Mouse (Mus musculus): ENCODE results near the gene Asic2. TPM values are rescaled to one million over a fixed set of nuclear protein-coding genes. Genes with fewer than 3 reads are reported as not detected.

Gene Asic2
- polyA plus RNA-seq, 1 experiment from 2014 or later = 1.6 TPM

GRCm38 (mm10) chr11:81832381-81832780, 135.9 kb downstream of the Asic2 start:
- no peak overlapping the region for H3K27ac ChIP-seq (ENCODE audit: low read depth, low read length)
- no peaks in the 10 kb centered on the region for H3K27me3 ChIP-seq (ENCODE audit: control insufficient read depth, insufficient read depth, low read length)
- no peaks in the 10 kb centered on the region for H3K36me3 ChIP-seq (ENCODE audit: control insufficient read depth, insufficient read depth, low read length)
- no peak for ATAC-seq (ENCODE audit: low FRiP score)
- DNase-seq (ENCODE audit: low spot score, missing footprints) = no peak
- WGBS = 35% methylated on average over 1 of the region's 1 CpGs
- no peaks in the 10 kb centered on the region for H3K4me1 ChIP-seq (ENCODE audit: control insufficient read depth, insufficient read depth, low read length)
- H3K9ac ChIP-seq (ENCODE audit: low read length) = no peak overlapping the region
- no peak overlapping the region for H3K4me2 ChIP-seq
- no peak overlapping the region for H3K4me3 ChIP-seq (ENCODE audit: low read depth, low read length)
- no peaks in the 10 kb centered on the region for H3K9me3 ChIP-seq (ENCODE audit: control insufficient read depth, low read length)

- Histone ChIP-seq H3K9ac (ENCODE audit: low read length) (no peak overlapping the region), H3K4me1 (ENCODE audit: control insufficient read depth, insufficient read depth, low read length) (no peaks in the 10 kb centered on the region), H3K9me3 (ENCODE audit: control insufficient read depth, low read length) (no peaks in the 10 kb centered on the region), H3K36me3 (ENCODE audit: control insufficient read depth, insufficient read depth, low read length) (no peaks in the 10 kb centered on the region), H3K27me3 (ENCODE audit: control insufficient read depth, insufficient read depth, low read length) (no peaks in the 10 kb centered on the region), H3K4me2 (no peak overlapping the region), H3K4me3 (ENCODE audit: low read depth, low read length) (no peak overlapping the region), H3K27ac (ENCODE audit: low read depth, low read length) (no peak overlapping the region)
- no peak for DNase-seq (ENCODE audit: low spot score, missing footprints)
- WGBS = 75% methylated on average over 5 of the region's 5 CpGs
- no peak for ATAC-seq (ENCODE audit: low FRiP score)
Observed at GRCm38 (mm10) chr11:81816531-81816930, 151.7 kb downstream of the Asic2 start.

- H3K4me1 ChIP-seq (ENCODE audit: control insufficient read depth, insufficient read depth, low read length) = no peaks in the 10 kb centered on the region
- no peak overlapping the region for H3K9ac ChIP-seq (ENCODE audit: low read length)
- H3K4me2 ChIP-seq = no peak overlapping the region
- H3K9me3 ChIP-seq (ENCODE audit: control insufficient read depth, low read length) = no peaks in the 10 kb centered on the region
- H3K36me3 ChIP-seq (ENCODE audit: control insufficient read depth, insufficient read depth, low read length) = no peaks in the 10 kb centered on the region
- ATAC-seq (ENCODE audit: low FRiP score) = no peak
- no peaks in the 10 kb centered on the region for H3K27me3 ChIP-seq (ENCODE audit: control insufficient read depth, insufficient read depth, low read length)
- no peak for DNase-seq (ENCODE audit: low spot score, missing footprints)
- H3K27ac ChIP-seq (ENCODE audit: low read depth, low read length) = no peak overlapping the region
- no peak overlapping the region for H3K4me3 ChIP-seq (ENCODE audit: low read depth, low read length)
- WGBS = 94% methylated on average over 1 of the region's 1 CpGs
Observed at GRCm38 (mm10) chr11:81814816-81815215, 153.4 kb downstream of the Asic2 start.

- Histone ChIP-seq H3K27ac (ENCODE audit: low read depth, low read length) (no peak overlapping the region), H3K36me3 (ENCODE audit: control insufficient read depth, insufficient read depth, low read length) (no peaks in the 10 kb centered on the region), H3K4me1 (ENCODE audit: control insufficient read depth, insufficient read depth, low read length) (no peaks in the 10 kb centered on the region), H3K9ac (ENCODE audit: low read length) (no peak overlapping the region), H3K4me3 (ENCODE audit: low read depth, low read length) (no peak overlapping the region), H3K9me3 (ENCODE audit: control insufficient read depth, low read length) (no peaks in the 10 kb centered on the region), H3K4me2 (no peak overlapping the region), H3K27me3 (ENCODE audit: control insufficient read depth, insufficient read depth, low read length) (no peaks in the 10 kb centered on the region)
- DNase-seq (ENCODE audit: low spot score, missing footprints) (no peak), ATAC-seq (ENCODE audit: low FRiP score) (peak; percentile 33; the same call in 1 of the 2 replicates)
- 80% methylated on average over 11 of the region's 11 CpGs for WGBS
Observed at GRCm38 (mm10) chr11:81806905-81807659, 161.2 kb downstream of the Asic2 start.

DNA sequence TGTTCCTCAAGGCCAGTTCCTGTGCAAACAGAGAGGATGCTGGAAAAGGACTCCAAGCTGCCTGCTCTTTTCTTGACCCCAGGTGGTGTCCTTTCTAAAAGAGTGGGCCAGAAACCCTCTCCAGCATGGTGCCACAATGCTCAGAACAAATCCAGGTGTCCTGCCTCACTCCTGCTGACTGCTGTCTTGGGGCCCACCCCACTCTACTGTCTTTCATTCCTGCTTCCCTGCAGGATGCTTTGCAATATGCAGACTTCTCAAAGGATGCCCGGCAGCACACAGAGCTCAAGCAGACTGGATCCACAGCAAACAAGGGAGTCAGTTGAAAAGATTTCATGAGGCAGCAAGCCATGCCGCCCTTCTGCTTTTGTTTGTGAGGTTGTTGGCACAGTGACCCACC, 164.7 kb downstream of the Asic2 start:
- H3K9me3 ChIP-seq (ENCODE audit: control insufficient read depth, low read length) = no peaks in the 10 kb centered on the region
- no peak overlapping the region for H3K4me3 ChIP-seq (ENCODE audit: low read depth, low read length)
- no peak overlapping the region for H3K9ac ChIP-seq (ENCODE audit: low read length)
- H3K4me1 ChIP-seq (ENCODE audit: control insufficient read depth, insufficient read depth, low read length) = no peaks in the 10 kb centered on the region
- no peaks in the 10 kb centered on the region for H3K27me3 ChIP-seq (ENCODE audit: control insufficient read depth, insufficient read depth, low read length)
- no peak overlapping the region for H3K27ac ChIP-seq (ENCODE audit: low read depth, low read length)
- no peak for ATAC-seq (ENCODE audit: low FRiP score)
- DNase-seq (ENCODE audit: low spot score, missing footprints) = no peak
- H3K36me3 ChIP-seq (ENCODE audit: control insufficient read depth, insufficient read depth, low read length) = no peaks in the 10 kb centered on the region
- H3K4me2 ChIP-seq = no peak overlapping the region
- 28% methylated on average over 2 of the region's 2 CpGs for WGBS

DNA sequence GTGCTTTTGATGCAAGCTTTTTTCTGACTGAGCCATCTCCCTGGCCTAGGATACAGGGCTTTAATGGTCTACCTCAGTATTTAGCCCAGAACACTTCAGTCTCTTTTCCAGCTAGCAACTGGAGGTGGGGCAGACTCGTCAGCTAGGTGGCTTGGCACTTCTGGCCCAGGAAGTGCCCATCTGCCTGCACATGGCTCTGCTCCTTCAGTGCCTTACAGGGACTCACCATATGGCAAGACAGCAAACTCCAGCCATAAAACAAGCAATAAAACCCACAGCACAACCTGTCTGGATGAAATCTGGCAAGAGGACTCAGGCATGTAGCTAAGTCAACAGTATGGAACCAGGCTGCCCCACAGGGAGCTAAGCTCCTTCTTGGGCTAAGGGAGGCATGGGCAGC, 165.6 kb downstream of the Asic2 start:
- 75% methylated on average over 1 of the region's 1 CpGs for WGBS
- Histone ChIP-seq H3K9ac (ENCODE audit: low read length) (no peak overlapping the region), H3K9me3 (ENCODE audit: control insufficient read depth, low read length) (no peaks in the 10 kb centered on the region), H3K4me3 (ENCODE audit: low read depth, low read length) (no peak overlapping the region), H3K27ac (ENCODE audit: low read depth, low read length) (no peak overlapping the region), H3K36me3 (ENCODE audit: control insufficient read depth, insufficient read depth, low read length) (no peaks in the 10 kb centered on the region), H3K27me3 (ENCODE audit: control insufficient read depth, insufficient read depth, low read length) (no peaks in the 10 kb centered on the region), H3K4me2 (no peak overlapping the region), H3K4me1 (ENCODE audit: control insufficient read depth, insufficient read depth, low read length) (no peaks in the 10 kb centered on the region)
- DNase-seq (ENCODE audit: low spot score, missing footprints) (no peak), ATAC-seq (ENCODE audit: low FRiP score) (no peak)

DNA sequence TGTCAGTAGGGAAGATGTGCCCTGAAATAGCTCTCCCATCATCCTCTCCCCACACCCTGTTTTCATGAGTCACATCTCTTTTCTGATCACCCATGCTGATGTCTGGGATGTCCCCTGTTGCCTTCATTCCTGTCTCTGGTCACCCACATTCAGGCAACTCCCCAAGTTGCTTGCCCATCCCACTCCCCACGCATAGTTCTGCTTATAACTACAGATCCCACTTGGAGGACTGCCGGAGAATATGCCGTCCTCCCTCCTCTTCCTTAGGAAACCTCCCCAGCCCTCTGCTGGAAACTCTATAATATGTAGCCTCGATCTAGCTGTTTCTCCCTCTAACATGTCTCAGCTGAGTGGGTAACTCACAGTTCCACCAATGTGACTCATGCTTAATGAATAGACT, 167.4 kb downstream of the Asic2 start:
- Histone ChIP-seq H3K4me2 (no peak overlapping the region), H3K27me3 (ENCODE audit: control insufficient read depth, insufficient read depth, low read length) (no peaks in the 10 kb centered on the region), H3K36me3 (ENCODE audit: control insufficient read depth, insufficient read depth, low read length) (no peaks in the 10 kb centered on the region), H3K9ac (ENCODE audit: low read length) (no peak overlapping the region), H3K9me3 (ENCODE audit: control insufficient read depth, low read length) (no peaks in the 10 kb centered on the region), H3K4me3 (ENCODE audit: low read depth, low read length) (no peak overlapping the region), H3K4me1 (ENCODE audit: control insufficient read depth, insufficient read depth, low read length) (no peaks in the 10 kb centered on the region), H3K27ac (ENCODE audit: low read depth, low read length) (no peak overlapping the region)
- 85% methylated on average over 4 of the region's 4 CpGs for WGBS
- no peak for ATAC-seq (ENCODE audit: low FRiP score)
- no peak for DNase-seq (ENCODE audit: low spot score, missing footprints)

DNA sequence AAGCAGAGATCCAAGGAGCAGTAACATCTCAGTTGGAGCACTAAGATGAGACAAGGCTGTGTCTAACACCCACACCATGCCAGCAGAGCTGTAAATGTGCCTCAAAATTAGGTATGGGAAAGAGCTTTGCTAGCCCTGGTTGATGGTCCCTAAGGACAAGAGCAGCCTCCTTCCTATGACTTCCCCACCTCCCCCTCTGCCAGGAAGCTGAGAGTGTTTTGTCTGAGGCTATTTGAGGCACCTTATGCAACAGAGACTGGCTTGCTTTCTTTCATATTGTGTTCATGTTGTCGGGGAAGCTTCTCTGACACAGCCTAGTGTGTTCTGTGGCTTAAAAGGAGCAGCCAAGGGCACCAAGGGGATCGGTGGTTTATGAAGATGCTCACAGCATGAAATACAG, 174.7 kb downstream of the Asic2 start:
- H3K4me3 ChIP-seq (ENCODE audit: low read depth, low read length) = no peak overlapping the region
- H3K27me3 ChIP-seq (ENCODE audit: control insufficient read depth, insufficient read depth, low read length) = no peaks in the 10 kb centered on the region
- H3K9ac ChIP-seq (ENCODE audit: low read length) = no peak overlapping the region
- H3K4me1 ChIP-seq (ENCODE audit: control insufficient read depth, insufficient read depth, low read length) = no peaks in the 10 kb centered on the region
- no peaks in the 10 kb centered on the region for H3K9me3 ChIP-seq (ENCODE audit: control insufficient read depth, low read length)
- H3K27ac ChIP-seq (ENCODE audit: low read depth, low read length) = no peak overlapping the region
- H3K36me3 ChIP-seq (ENCODE audit: control insufficient read depth, insufficient read depth, low read length) = no peaks in the 10 kb centered on the region
- no peak for DNase-seq (ENCODE audit: low spot score, missing footprints)
- no peak for ATAC-seq (ENCODE audit: low FRiP score)
- no peak overlapping the region for H3K4me2 ChIP-seq
- WGBS = 74% methylated on average over 2 of the region's 2 CpGs

- Histone ChIP-seq H3K9ac (ENCODE audit: low read length) (no peak overlapping the region), H3K27me3 (ENCODE audit: control insufficient read depth, insufficient read depth, low read length) (no peaks in the 10 kb centered on the region), H3K4me1 (ENCODE audit: control insufficient read depth, insufficient read depth, low read length) (no peaks in the 10 kb centered on the region), H3K27ac (ENCODE audit: low read depth, low read length) (no peak overlapping the region), H3K4me2 (no peak overlapping the region), H3K36me3 (ENCODE audit: control insufficient read depth, insufficient read depth, low read length) (no peaks in the 10 kb centered on the region), H3K9me3 (ENCODE audit: control insufficient read depth, low read length) (no peaks in the 10 kb centered on the region), H3K4me3 (ENCODE audit: low read depth, low read length) (no peak overlapping the region)
- ATAC-seq (ENCODE audit: low FRiP score) (no peak), DNase-seq (ENCODE audit: low spot score, missing footprints) (no peak)
- WGBS = 93% methylated on average over 1 of the region's 1 CpGs
Observed at GRCm38 (mm10) chr11:81791579-81791978, 176.7 kb downstream of the Asic2 start.
